Mouse (Mus musculus) frontal cortex, adult 2 months (tissue): ENCODE data around the gene Osbpl2. TPM values are rescaled to one million over a fixed set of nuclear protein-coding genes. Genes with fewer than 3 reads are reported as not detected.

Source experiments
- DNase-seq, 2 experiments: peaks; one replicate each; pipeline ENCODE4 v3.0.0; 2022; ENCODE audit warnings: low spot score in 1 of 2; ENCODE audit errors: extremely low spot score in 1 of 2
- polyA plus RNA-seq: library from polyadenylated mRNA; depleted of rRNA; stranded (reverse); fragments of >200 nt; gene quantifications from 2 replicates; pipeline ENCODE4 v1.2.3, GENCODE M21; 2012

Gene Osbpl2
- polyA plus RNA-seq, 1 experiment = 48.7 TPM

DNA sequence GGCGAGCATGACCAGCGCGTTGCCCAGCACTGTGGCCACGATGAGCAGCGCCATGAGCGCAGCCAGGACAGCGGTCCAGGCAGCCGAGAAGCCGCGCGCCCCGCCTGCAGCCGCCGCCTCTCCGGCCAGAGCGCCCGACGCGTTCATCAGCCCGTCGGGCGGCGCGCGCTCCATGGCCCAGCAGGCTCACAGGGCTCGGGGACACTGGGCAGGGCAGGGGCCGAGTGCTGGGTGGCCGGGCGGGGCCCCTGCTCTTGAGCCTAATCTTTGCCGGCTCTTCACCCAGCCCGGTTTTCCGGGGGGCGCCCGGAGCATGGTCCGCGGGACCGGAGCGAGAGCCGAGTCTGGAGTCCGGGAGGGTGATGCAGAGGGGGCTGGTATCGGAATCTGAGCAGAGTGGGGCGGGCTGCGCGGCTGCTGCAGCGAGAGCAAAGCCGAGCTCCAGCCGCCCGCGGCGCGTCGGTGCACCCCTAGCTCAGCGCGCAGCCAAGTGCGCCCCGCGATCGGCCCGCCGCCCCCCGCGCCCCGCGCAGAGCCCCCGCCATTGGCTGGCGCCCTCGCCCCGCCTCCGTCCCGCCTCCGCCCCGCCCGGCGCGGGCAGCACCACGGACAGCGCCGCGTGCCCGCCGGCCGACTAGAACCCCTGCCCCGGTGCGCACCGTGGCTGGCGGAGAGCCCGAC, 15.0 kb upstream of the Osbpl2 start, which contains the start of gene Hrh3:
Gene Hrh3, minus strand, starts transcription at position 511 of the 681 bp plus-strand sequence.
- peak in 1 of 2 experiments; percentile 73 for DNase-seq

DNA sequence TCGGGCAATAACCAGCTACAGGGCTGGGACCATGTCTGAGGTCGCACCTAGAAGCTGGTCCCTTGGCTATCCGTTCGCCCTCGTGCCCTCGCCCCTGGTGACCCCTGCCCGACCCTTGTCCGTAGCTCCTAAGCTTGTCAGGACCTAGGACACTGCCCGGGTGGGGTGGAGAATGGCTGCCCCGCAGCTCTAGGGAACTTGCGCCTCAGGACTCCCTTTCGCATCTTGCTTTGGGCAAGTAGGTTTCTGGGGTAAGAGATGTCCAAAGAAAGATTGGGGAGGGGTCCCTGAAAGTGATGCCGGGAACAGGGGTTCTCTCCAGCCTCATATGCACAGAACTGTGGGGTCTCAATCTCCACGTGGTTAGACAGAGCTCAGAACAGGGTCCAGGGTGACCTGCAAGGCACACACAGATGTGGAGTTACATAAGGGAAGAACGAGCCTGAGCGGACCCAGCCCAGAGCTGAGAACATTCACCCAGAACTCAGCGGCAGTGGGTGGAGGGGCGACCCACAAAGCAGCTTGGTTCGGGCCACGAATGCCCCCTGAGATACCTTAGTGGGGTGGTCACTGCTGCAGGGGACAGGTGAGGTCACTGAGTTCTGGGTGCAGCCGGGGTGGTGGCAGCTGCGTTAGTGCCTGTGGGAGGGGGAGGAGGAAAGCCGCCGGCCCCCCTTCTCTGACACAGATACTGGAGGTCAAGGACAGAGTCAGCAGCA, 14.3 kb upstream of the Osbpl2 start:
- peak in 1 of 2 experiments; percentile 39 for DNase-seq

DNA sequence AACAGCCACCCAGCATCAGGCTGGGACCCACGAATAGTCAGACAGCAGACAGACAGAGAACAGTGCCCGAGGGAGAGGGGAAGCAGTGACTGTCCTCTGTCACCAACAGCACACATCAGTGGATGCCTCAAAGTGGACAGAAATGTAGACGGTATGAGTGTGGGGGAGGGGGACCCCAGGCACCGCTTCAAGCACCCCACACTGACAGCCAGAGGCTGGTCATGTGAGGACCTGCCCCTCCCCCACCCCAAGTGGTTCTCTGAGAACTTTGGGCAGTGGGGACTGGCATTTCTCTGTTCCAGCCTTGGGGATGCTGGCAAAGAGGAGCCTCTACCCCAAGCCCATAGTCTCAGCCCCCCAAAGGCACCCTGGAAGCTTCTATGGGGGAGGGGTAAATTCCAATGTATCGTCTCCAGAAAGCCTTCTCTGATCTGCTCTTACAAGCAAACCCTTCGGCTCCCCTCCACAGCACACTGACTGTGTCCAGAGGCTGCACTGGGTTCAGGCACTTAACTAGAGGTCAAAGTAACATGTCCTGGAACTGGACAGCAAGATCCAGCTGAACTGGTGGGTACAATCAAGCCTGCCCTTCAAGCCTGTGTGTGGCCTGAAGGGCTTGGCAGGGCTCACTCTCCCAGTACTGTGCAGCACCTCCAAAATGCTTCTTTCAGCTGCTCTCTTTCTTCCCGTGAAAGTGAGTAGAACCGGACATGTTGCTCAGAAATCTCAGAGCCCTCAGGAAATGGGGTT, 13.5 kb upstream of the Osbpl2 start:
- DNase-seq = no peak

DNA sequence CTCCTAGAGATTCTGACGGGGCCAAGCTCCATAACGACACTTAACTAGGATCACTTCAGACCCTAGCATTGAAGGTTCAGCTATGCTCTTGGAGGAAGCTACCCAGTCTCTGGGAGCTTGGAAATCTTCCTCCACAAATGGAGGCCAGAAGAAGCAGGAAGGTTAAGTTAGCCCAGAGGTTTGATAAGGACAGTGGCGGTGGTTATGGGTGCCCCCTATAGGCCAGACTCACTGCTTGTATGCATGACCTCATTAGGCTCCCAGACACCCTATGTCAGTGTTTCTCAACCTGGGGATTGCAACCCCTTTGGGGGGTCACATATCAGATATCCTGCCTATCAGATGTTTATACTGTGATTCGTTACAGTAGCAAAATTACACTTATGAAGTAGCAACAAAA, 12.0 kb upstream of the Osbpl2 start:
- DNase-seq = no peak

DNA sequence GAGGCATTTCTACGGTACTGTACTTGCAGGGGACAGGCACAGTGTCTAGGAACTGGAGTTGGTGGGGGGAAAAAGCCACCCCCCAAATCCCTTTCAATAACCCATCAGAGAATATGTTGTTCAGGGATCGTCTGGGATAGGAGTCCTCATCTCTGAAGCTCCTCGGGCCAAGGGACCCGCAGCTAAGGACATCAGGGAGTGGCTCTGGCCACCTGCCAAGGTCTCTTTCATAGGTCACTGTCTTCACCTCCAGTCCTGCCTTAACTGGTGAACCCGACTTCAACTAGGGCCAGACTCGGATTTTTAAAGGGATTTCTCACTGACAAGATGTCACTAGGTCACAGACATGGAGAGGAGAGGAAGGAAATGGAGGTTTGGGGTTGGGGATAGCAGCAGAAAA, 10.8 kb upstream of the Osbpl2 start:
- DNase-seq = no peak

DNA sequence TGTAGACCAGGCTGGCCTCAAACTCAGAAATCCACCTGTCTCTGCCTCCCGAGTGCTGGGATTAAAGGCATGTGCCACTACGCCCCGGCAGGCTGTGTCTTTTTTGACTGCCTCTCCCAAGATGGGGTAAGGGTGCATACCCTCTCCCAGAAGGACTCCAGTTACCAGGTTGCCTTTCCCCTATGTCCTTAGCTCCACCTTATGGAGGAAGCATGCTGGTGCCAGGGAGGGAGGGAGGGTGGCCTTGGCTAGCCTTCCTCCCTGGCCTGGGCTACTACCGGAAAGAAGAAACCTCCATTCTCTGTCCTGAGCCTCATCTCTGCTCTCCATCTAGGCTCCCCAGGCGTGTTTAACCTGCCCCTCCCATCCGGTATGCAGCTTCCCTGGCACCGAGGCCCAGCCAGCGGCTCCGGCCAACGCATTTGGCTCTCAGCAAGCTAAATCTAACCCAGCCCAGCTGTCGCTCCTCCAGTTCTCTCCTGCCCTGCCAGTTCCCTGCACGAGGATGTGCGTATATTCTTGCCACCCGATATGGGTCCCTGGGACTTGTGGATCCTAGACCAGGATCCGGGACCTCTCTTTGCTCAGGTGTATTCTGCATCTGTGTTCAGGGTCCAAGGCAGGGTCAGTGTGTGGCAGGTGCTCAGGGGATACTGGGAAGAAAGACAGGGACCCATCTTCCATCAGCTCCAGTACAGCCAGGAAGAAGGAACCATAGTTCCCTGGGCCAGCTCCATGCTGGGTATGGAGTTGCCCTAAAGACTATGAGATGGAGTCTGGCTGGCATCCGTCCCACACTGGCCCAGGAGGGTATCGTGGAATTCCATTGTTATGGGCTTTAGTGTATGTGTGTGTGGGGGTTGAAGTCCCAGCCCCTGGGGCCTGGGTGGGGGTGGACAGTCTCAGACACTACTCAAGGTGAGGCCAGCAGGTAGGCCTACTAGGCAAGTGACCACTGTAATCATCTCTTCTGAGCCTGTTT, 4.9 kb upstream of the Osbpl2 start:
- peak; percentile 62 to 84 for DNase-seq

DNA sequence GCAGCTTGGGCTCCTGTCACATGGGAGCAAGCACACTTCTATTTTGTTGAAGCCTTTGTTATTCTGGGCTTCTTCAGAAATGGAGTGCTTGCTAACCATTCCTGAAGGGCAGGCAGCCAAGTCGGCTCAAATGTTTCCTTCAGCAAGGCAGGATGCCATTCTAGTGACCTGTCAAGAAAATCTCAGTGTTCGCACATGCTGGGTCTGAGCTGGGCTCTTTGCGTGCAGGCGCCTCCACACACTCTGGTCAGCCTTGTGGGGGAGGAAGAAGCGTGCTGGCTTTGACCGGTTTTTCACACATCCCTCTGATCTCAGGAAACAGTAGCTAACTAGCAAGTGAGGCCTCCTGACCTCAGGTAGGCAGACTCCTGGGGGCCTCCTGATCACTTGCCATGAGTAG, 3.8 kb upstream of the Osbpl2 start:
- peak in 1 of 2 experiments; percentile 73 for DNase-seq

DNA sequence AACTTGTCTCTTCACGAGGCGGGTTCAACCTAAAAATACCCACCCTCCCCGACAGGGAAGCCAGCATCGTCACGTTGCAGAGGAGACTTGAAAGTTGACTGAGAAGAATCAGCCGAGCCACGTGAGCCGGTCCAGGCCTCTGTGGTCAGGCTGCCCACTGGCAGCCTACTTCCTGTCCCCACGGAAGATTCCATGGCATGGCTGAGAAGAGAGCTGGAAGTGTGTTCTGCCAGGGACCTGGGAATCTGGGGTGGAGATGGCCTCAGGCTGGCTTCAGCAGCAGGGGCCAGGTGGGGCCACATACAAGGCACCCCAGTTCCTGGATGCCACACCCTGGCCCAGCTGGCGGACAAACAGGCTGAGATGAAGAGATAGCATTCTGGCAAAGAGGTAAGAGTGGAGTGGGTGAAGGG, 3.0 kb upstream of the Osbpl2 start:
- peak in 1 of 2 experiments; percentile 73 for DNase-seq

DNA sequence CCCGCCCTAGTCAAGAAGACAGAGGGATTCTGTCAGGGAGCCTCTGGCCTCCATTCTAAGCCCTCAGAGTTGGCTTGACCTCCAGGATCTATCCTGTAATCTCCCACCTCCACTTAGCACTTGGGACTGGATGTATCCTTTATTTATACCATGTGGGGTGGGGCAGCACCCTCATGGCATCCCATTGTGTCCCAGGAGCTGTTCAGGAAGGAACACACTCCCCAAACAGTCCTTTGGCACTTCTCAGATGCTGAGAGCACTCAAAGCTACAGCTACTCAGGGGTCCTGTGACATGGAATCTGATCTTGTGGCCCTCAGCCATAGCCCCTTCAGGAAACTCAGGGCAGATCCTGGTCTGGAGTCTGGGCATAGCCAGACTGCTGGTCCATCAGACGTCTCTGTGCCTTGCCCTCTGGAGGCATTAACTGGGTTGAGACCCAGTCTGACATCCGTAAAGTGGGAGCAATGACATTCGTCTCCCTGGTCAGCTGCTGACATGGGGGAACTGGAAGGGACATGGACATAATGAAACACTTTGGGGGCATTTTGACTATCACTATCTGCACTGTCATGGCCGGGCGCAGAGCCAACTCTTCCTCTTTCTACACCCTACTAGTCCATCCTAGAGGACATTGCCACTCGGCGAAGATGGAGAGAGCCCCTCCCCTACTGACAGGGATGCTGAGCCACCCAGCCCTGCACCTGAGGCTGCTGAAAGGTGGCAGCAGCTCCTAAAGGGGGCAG, 2.2 kb upstream of the Osbpl2 start:
- no peak for DNase-seq

DNA sequence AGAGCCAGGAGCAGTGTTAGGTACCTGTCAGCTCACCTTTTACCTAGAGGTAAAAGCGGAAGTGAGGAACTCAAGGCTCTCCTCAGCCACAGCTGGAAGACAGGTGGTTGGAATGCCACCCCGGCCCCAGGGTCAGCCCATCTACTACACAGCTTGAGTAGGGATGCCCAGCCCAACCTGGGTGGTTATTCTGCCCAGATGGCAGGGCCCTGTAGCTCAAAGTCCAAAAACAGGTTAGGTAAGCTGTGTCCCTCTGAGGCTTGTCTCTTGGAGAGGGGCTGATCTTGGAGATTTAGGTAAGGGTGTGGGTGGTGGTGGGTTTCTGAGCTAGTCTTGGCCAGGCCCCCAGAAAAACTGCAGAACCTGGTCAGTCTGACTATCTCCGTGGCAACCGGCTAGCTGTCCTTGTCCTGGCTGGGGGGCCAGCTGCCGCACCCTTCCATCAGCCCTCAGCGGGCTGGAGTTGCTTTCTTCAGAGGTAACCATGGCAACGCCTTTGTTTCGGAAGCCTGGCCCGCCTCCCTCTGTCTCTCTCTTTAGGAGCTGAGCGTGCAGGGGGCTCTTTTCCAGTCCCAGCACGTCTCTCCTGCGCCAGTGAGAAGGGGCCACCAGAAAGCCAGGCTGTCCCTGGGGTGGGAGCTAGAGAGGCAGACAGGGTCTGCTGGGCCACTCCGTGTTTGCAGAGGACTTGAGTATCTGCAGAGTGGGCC, 1.5 kb upstream of the Osbpl2 start:
- DNase-seq = peak in 1 of 2 experiments; percentile 75

DNA sequence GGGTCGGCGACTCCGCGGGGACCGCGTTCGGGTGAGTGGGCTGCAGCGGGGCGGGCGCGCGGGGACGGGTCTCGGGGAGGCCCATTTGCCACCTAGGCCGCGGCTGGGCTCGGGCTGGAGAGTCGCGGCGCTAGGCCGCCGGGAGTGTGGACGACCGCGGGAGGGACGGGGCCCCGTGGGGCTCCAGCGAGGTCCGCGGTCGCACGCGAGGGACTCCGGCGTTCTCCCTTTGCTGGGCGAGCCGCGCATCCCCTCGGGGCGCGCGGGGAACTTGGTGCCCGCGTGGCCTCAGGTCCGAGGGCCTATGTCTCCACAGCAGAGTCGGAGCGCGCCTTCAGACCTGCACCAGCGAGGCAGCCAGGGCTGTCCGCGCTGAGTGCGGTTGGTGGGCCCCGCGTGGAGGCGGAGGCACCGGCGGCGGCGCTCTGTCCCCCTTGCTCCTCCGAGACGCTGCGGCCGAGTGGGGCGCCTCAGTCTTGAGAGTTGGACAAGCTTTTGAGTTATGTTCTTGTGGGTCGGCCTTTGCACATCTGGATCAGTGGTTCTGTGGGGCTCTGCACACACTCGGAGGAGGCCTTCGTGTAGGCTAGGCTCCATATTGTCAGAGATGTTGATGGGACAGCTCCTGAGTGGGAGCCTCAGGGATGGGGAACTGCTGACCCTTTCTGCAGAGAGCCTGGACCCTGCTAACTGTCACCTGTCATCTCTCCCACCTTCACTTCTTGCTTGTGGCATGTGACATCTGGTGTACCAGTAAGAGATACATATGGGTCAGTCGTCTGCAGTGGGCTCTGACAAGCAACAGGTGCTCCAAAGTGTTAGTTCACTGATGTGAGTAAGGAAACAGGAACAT, 559 bp downstream of the Osbpl2 start:
- no peak for DNase-seq

DNA sequence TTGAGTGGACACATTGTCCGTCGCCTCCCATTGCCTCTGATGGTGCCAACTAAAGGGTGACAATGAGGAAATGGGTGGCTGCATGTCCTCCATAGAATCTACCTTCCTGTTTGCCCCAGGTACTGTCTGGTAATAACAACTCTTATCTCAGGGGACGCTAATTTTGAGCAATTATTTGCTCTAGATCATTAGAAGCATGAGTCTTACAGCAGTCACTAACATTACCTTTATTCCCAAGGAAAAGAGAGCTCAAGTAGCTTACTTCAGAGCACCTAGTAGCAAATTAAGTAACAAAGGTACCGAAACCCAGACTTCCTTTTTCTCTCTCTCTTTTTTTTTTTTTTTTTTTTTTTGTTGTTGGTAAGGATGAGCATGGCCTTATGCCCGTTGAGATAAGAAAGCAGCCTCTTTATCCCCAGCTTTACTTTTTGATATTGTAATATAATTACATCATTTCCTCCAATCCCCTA, 1.2 kb downstream of the Osbpl2 start:
- no peak for DNase-seq

DNA sequence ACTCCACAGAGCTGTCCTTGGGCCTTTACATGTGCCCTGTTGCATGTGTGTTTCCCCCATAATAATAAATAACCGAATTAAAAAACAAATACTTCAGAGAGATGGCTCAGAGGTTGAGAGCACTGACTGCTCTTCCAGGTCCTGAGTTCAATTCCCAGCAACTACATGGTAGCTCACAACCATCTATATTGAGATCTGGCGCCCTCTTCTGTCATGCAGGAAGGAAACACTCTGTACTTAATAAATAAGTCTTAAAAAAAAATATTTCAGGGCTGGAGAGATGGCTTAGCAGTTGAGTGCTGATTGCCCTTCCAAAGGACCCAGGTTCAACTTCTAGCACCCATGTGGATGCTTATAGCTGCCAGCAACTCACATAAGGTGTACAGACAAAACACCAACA, 5.1 kb downstream of the Osbpl2 start:
- no peak for DNase-seq

DNA sequence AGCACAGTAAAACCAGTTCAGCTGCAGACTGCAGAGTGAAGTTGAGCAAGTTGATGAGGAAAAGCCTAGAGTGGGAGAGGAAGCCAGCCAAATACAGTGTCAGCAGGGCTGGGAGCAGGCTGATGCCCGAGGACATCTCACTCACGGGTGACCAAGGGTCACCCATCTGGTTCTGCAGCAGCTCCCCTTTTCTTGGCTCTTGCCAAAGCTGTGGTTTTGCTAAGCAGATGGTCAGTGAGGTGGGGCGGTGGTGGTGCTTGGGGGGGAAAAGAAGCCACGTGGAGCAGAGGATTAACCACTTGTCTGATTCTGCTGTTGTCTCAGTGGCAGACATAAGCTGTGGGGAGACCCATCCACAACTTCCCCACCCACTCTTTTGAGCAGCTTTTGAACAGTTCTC, 7.1 kb downstream of the Osbpl2 start:
- DNase-seq = no peak

DNA sequence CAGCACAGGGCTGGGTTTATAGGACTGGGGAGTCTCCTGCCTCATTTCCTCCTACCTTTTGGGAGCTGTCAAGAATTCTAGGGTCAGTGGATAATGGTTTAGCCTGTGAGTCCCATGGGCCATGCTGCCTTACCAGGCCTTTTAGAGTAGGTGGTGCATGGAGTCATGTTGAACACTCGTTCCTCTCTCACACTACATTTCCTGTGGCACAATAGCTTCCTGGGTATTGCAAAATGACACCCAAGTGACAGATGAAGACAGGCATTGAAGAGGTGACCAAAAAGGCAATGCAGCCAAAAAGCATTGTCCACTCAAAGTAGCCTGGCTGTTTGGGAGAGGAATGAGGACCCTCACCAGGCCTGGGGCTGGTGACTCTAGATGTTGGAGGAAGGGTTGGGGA, 8.6 kb downstream of the Osbpl2 start:
- no peak for DNase-seq

DNA sequence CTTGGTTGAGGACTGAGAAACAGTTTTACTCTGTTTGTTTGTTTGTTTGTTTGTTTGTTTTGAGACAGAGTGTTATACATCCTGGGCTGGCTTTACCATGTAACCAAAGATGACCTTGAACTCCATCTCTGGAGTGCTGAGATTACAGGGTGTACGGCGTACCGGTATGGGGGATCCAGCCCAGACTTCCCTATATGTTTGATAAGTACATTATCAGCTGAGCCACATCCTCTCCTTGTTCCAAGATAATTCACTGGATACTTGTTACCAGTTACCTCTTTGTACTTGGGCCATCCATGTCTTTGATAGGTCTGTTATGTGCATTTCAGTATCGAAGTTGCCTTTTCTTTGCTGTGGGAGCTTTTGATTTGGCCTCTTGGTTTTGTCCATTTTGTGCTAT, 14.1 kb downstream of the Osbpl2 start:
- no peak for DNase-seq

DNA sequence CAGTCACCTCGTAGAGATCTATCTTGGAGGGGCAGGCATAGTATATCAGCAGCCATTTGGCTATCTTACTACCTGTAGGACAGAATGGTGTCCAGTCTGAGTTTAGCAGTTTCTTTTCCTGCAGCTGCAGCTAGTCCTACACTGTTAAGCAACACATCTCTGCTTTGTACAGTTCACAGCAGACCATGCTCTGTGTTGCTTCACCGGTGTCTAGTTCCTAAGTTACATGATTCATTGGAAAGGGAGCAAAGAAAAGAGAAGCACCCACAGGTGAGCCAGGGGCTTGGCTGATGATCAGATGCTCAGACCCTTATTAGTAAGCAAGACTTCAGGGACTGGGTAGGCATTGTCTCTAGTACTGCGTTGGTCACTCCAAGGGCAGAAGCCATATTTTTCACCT, 14.8 kb downstream of the Osbpl2 start:
- DNase-seq = no peak

DNA sequence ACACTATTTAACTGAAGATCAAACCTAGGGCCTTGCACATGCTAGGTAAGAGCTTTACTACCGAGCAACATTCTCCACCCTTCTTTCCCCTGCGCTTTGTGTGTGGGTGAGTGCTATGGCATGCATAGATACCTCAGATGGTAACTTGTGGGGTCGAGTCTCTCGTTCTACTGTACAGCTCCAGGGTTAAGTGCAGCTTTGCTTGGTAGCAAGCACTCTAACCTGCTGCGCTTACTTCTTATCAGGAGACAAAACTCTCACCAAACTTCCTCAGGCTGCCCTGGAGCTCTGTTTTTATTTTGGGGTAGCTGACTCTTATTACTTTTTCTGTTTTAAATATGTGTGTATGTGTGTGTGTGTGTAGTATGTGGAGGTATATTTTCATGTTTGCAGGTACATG, 16.3 kb downstream of the Osbpl2 start:
- DNase-seq = no peak
